Comparison of ENCODE assay signal across 15 mouse cellular contexts in the genomic region with DNA sequence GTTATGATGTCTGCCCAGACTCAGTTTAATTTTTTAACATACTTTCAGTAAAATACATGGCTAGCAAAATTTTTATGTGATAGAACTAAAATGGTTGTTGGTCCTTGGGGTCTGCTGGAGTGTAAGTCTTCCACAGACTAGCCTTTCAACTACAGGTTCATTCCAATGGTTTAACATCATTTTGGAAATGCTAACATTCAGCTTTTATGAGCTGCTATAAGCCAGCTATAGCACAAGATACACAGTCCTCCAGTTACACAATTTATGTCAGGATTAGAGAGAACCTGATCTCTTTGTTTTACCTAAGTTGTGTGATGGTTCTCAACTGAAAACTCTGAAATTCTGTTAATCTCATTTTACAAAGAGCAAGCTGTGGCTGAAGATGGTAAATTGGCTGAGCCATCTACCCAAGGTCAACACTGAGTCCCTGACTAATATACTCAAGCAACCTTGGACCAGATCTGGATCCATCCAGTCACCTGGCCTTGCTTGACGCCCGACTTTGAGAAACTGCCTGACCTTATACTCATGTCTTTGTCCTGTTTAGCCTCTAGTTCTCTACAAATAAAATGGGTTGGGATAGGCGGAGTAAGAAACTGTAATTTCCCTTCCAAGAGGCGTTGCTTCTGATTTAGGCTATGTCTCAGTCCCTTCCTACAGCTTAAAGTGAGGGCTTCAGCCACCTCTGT.
DNase-seq lines count a peak whose midpoint lies in the region.
"Had no signal": no experiment of that assay in that cellular context is flagged by ENCODE, and none has a peak within 500 bp of the region (broad histone marks: within the 10 kb centered on the region; RNA-seq: fewer than 3 reads in every experiment).

No protein-coding gene starts in this region.

- peak; percentile 31 to 82 for DNase-seq in adrenal gland, adult (ENCODE audit: inconsistent age in 2 of 2, low spot score in 1 of 2)
- no peak for DNase-seq in adrenal gland, postnatal 4 days (ENCODE audit: low spot score in 2 of 2)
- DNase-seq in ES-CJ7 (ENCODE audit: low read depth, low spot score) = peak; percentile 7
- peak; percentile 16 for DNase-seq in adrenal gland, postnatal 10 days
- no peak for DNase-seq in cerebellum, postnatal 14 days
- DNase-seq in kidney, adult 8-10 months = no peak
- DNase-seq: cerebellum, adult 18-20 months; cerebellum, adult 9-10 months; cerebellum, postnatal 25 days; forebrain, postnatal 0 days; gastrocnemius, postnatal 25 days; heart, adult 18-20 months; heart, postnatal 10 days; heart, postnatal 36 days; kidney, adult 11 months had no signal

Comparison
In these comparisons a context has a peak if more than half of its experiments do, and no peak if none do; other contexts are left out.
1. DNase-seq: peak in adrenal gland, adult (2 of 2), ES-CJ7 (single experiment) and adrenal gland, postnatal 10 days (single experiment); none in adrenal gland, postnatal 4 days (0 of 2), cerebellum, postnatal 14 days (0 of 2) and kidney, adult 8-10 months (0 of 2).